Mouse (Mus musculus): ENCODE measurements around the gene P2rx1. TPM values are rescaled to one million over a fixed set of nuclear protein-coding genes. Genes with fewer than 3 reads are reported as not detected.

P2rx1 gene
- polyA plus RNA-seq, 1 experiment: 0.52 TPM

DNA sequence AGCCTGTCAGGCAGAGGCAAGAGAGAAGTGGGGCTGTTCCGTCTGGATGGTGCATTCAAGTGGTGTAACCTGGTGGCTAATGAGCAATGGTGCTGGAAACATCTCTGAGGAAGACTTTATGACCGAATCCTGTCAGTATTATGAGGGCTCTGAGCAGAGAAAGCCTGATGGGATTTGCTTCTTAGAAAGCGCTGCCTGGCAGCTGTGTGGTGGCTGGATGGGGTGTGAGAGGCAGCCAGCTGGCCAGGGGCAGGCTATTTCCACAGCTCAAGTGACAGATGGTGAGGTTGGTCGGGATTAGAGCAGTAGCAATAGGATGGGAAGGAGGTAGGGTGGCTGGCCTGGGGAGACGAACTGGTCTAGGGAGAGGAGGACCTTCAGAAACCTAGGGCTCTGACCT is 32.6 kb downstream of the P2rx1 start:
- H3K27ac ChIP-seq (ENCODE audit: insufficient read depth, low read length): no peak overlapping the region
- H3K4me1 ChIP-seq (ENCODE audit: control insufficient read depth, insufficient read depth, low read length): 0 out of 2 replicates have a peak, but pooled peaks cover 4% of the 10 kb centered on the region
- H3K4me3 ChIP-seq (ENCODE audit: insufficient read depth, low read length): no peak overlapping the region
- TF ChIP-seq CTCF (IDR thresholded peaks at IDR 0.05; ENCODE audit: extremely low read depth, insufficient read depth, low read length) (no peak), POLR2A (IDR thresholded peaks at IDR 0.05; ENCODE audit: extremely low read depth, insufficient read depth, low read length) (no peak)

DNA sequence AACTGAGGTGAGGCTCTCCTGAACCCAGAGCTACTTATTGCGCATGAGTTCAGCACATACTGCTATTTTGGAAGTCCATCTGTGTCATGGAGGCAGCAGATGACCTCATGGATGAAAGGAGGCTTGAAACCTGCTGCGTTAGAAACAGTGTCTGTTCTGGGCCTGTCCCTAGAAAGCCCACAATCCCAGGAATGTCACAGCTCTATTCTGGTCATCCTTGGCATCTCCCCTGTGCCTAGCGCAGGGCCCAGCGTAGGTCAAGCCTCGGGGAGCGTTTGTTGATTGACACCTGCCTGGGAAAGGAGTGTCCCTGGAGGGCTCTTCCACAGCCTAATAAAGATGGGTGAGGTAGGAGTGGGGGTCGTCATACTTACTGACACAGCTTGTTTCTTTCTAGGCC is 37.2 kb downstream of the P2rx1 start:
- TF ChIP-seq POLR2A (IDR thresholded peaks at IDR 0.05; ENCODE audit: extremely low read depth, insufficient read depth, low read length): no peak
- TF ChIP-seq CTCF (IDR thresholded peaks at IDR 0.05; ENCODE audit: extremely low read depth, insufficient read depth, low read length): no peak
- Histone ChIP-seq H3K27ac (ENCODE audit: insufficient read depth, low read length) (no peak overlapping the region), H3K4me3 (ENCODE audit: insufficient read depth, low read length) (no peak overlapping the region), H3K4me1 (ENCODE audit: control insufficient read depth, insufficient read depth, low read length) (0 out of 2 replicates have a peak, but pooled peaks cover 1% of the 10 kb centered on the region)

DNA sequence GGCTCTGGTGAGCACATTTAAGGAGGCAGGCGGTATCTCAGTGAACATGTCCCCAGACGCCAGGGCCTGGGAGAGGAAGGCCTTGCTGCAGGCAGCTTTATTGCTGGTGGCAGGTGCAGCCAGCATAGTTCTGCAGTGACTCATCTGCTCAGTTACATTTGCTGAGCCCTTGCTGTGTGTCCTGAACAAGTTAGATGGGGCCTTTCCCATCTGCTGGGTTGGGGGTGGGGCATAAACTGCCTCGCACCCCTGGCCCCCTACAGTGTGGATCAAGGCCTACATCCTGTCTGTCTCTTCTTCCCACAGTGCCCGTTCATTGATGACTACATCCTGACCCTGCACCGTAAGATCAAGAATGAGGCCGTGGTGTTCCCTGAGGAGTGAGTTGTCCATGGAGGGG is 38.0 kb downstream of the P2rx1 start:
- no peak for TF ChIP-seq POLR2A (IDR thresholded peaks at IDR 0.05; ENCODE audit: extremely low read depth, insufficient read depth, low read length)
- no peak for TF ChIP-seq CTCF (IDR thresholded peaks at IDR 0.05; ENCODE audit: extremely low read depth, insufficient read depth, low read length)
- H3K4me1 ChIP-seq (ENCODE audit: control insufficient read depth, insufficient read depth, low read length): no peaks in the 10 kb centered on the region
- H3K4me3 ChIP-seq (ENCODE audit: insufficient read depth, low read length): no peak overlapping the region
- H3K27ac ChIP-seq (ENCODE audit: insufficient read depth, low read length): no peak overlapping the region

DNA sequence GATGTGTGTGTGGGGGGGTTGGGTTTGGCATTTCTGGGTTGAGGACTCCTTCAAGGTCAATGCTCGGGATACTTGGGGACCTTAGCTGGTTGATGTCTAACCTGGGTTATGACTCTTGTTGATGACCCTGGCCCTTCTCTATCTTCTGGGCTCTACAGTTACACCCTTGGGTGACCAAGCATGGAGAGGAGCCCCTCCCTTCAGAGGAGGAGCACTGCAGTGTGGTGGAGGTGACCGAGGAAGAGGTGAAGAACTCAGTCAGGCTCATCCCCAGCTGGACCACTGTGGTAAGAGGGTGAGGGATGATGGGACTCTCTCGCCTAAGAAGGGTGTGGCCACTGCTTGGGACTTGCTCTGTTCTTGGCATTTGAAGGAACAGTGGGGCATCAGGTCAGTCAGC is 38.8 kb downstream of the P2rx1 start:
- TF ChIP-seq CTCF (IDR thresholded peaks at IDR 0.05; ENCODE audit: extremely low read depth, insufficient read depth, low read length): no peak
- no peak for TF ChIP-seq POLR2A (IDR thresholded peaks at IDR 0.05; ENCODE audit: extremely low read depth, insufficient read depth, low read length)
- Histone ChIP-seq H3K4me3 (ENCODE audit: insufficient read depth, low read length) (no peak overlapping the region), H3K4me1 (ENCODE audit: control insufficient read depth, insufficient read depth, low read length) (no peaks in the 10 kb centered on the region), H3K27ac (ENCODE audit: insufficient read depth, low read length) (no peak overlapping the region)

DNA sequence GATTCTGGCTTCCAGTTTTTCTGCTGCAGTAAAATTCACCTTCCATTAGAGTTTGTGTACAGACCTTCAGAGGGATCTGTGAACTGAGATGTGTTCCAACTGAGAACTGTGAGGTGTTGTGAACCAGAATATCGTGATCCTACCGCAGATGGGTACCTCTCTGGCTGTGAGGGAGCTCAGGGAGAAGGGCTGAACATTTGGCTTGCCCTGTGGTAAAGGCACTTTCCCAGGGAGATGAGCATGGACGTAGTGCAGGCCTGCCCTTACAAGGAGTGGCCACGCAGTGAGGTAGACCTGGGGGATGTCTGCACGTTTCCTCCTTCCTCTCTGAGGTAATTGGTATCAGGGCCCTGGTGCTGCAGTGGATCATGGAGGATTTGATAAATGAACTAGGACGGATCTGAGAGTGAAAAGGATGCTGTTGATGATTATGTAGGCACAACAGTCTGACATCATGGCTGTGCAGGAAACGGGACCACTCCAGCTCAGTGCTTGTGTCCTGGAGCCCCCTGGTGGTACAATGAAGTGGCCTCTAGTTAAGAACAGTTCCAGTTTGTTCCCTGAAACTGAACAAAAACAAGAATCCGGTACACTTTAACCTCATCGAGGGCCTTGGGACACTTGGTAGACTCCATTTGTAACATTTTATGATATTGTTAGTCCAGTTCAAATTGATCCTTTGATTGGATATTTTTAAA is 40.3 kb downstream of the P2rx1 start:
- Histone ChIP-seq H3K4me1 (ENCODE audit: control insufficient read depth, insufficient read depth, low read length) (no peaks in the 10 kb centered on the region), H3K4me3 (ENCODE audit: insufficient read depth, low read length) (no peak overlapping the region), H3K27ac (ENCODE audit: insufficient read depth, low read length) (no peak overlapping the region)
- no peak for TF ChIP-seq POLR2A (IDR thresholded peaks at IDR 0.05; ENCODE audit: extremely low read depth, insufficient read depth, low read length)
- TF ChIP-seq CTCF (IDR thresholded peaks at IDR 0.05; ENCODE audit: extremely low read depth, insufficient read depth, low read length): peak; percentile 67

GRCm38 (mm10) chr11:73044229-73044755 is 45.4 kb downstream of the P2rx1 start:
- TF ChIP-seq POLR2A (IDR thresholded peaks at IDR 0.05; ENCODE audit: extremely low read depth, insufficient read depth, low read length): no peak
- TF ChIP-seq CTCF (IDR thresholded peaks at IDR 0.05; ENCODE audit: extremely low read depth, insufficient read depth, low read length): no peak
- H3K4me1 ChIP-seq (ENCODE audit: control insufficient read depth, insufficient read depth, low read length): no peaks in the 10 kb centered on the region
- H3K4me3 ChIP-seq (ENCODE audit: insufficient read depth, low read length): no peak overlapping the region
- H3K27ac ChIP-seq (ENCODE audit: insufficient read depth, low read length): no peak overlapping the region

GRCm38 (mm10) chr11:73044789-73045188 is 45.9 kb downstream of the P2rx1 start:
- Histone ChIP-seq H3K4me3 (ENCODE audit: insufficient read depth, low read length) (no peak overlapping the region), H3K4me1 (ENCODE audit: control insufficient read depth, insufficient read depth, low read length) (no peaks in the 10 kb centered on the region), H3K27ac (ENCODE audit: insufficient read depth, low read length) (no peak overlapping the region)
- TF ChIP-seq CTCF (IDR thresholded peaks at IDR 0.05; ENCODE audit: extremely low read depth, insufficient read depth, low read length) (no peak), POLR2A (IDR thresholded peaks at IDR 0.05; ENCODE audit: extremely low read depth, insufficient read depth, low read length) (no peak)

DNA sequence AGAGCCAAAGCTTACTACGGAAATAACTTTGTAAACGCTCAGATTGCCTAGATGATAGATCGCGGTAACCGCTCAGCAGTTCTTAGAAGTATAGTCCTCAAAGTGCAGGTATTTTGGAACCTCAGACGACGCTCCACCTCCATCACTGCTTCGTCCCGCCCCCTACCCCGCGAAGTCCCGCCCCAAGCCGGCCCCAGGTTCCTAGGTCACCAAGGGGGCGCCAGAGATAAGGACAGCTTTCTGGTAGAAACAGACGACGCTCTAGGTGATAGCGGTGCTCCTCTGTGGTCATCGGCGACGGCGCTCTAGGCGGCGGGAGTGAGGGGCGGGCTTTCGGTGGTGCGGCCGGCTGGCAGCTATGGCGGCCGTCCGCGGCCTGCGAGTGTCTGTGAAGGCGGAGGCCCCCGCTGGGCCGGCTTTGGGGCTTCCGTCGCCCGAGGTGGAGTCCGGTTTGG is 48.7 kb downstream of the P2rx1 start, which contains the start of gene Ncbp3:
Gene Ncbp3, plus strand, starts transcription at position 242 of the 455 bp plus-strand sequence.
- TF ChIP-seq CTCF (IDR thresholded peaks at IDR 0.05; ENCODE audit: extremely low read depth, insufficient read depth, low read length): peak; percentile 58
- TF ChIP-seq POLR2A (IDR thresholded peaks at IDR 0.05; ENCODE audit: extremely low read depth, insufficient read depth, low read length): no peak; the same call in 1 of the 2 replicates
- Histone ChIP-seq H3K4me1 (ENCODE audit: control insufficient read depth, insufficient read depth, low read length) (no peaks in the 10 kb centered on the region), H3K4me3 (ENCODE audit: insufficient read depth, low read length) (peak within 1 kb of the TSS; percentile 77), H3K27ac (ENCODE audit: insufficient read depth, low read length) (no peak within 1 kb of the TSS)

- Histone ChIP-seq H3K4me1 (ENCODE audit: control insufficient read depth, insufficient read depth, low read length) (no peaks in the 10 kb centered on the region), H3K27ac (ENCODE audit: insufficient read depth, low read length) (no peak overlapping the region)
Measured at GRCm38 (mm10) chr11:73048030-73048876, 49.4 kb downstream of the P2rx1 start.

More at GRCm38 (mm10) chr11:73048030-73048876, 49.4 kb downstream of the P2rx1 start:
- peak overlapping the region; percentile 77 for H3K4me3 ChIP-seq (ENCODE audit: insufficient read depth, low read length)
- TF ChIP-seq POLR2A (IDR thresholded peaks at IDR 0.05; ENCODE audit: extremely low read depth, insufficient read depth, low read length) (no peak), CTCF (IDR thresholded peaks at IDR 0.05; ENCODE audit: extremely low read depth, insufficient read depth, low read length) (no peak)
